ENCODE assay signal across 8 mouse cellular contexts in the genomic region with DNA sequence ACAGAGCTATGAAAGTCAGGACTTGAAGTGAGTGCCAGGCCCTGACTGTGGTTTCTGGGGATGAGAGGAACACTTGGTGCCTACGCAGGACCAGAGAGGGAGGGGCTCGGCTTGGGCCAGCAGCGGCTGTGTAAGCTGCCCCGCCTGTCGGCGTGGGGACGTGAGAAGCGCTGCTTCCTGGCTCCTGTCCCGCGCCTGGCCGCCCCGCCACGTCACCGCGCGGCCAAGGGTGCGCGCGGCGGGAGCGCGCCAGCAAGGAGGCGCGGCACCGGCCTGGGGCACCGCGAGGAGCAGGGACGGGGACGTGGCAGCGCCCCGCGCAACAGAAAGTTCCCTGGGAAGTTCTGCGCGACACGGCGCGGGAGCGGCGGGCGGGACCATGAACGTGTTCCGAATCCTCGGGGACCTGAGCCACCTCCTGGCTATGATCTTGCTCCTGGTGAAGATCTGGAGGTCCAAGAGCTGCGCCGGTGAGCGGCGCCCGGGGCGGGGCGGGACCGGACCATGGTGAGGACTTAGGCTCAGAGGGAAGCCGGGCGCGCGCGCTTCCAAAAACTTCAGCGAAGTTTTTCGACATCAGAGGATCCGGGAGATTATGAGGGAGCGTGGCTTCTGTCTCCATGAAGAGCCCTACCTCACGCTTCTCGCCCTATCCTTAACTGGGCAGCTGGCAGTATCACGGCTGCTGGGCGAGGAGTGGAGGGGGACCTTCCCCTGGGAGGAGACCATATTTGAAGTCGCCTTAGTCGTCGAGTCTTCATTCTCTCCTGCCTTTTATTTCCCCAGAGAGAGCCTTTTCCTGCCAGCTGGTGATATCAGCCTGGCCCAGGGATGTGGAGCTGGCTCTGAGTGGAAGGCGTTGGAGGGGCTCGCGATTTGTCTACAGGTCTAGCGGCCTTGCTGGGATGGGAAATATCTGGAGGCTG. TPM values are rescaled to one million over a fixed set of nuclear protein-coding genes. Genes with fewer than 3 reads are reported as not detected.
DNase-seq lines count a peak whose midpoint lies in the region; ATAC-seq and TF ChIP-seq lines count a peak whose summit lies in the region.

Gene Kdelr3, plus strand, starts transcription at position 241 of the 926 bp plus-strand sequence.

- H3K27me3 ChIP-seq in hindbrain, postnatal 0 days (ENCODE audit: insufficient read depth, low read length), result peaks cover 34% of the 10 kb centered on the region
- H3K27me3 ChIP-seq in liver, embryonic 11.5 days (replicated peaks; ENCODE audit: control insufficient read depth, insufficient read depth, low read length), result peaks cover 66% of the 10 kb centered on the region
- peaks cover 2% of the 10 kb centered on the region for H3K27me3 ChIP-seq in myocyte (ENCODE audit: control insufficient read depth, insufficient read depth, insufficient read length)

- peaks cover 29% of the 10 kb centered on the region for H3K79me2 ChIP-seq in myocyte (ENCODE audit: control insufficient read depth, insufficient read depth)

- H3K4me3 ChIP-seq in bone marrow macrophage, adult 2 months (ENCODE audit: insufficient read depth, low read length), result peak within 1 kb of the TSS; percentile 64
- H3K4me3 ChIP-seq in hindbrain, postnatal 0 days (ENCODE audit: low read length), result peak within 1 kb of the TSS; percentile 41
- peak within 1 kb of the TSS; percentile 54 for H3K4me3 ChIP-seq in liver, embryonic 11.5 days (ENCODE audit: low read depth, low read length)
- H3K4me3 ChIP-seq in myocyte, result peak within 1 kb of the TSS; percentile 63

- no peak within 1 kb of the TSS for H3K27ac ChIP-seq in bone marrow macrophage, adult 2 months (ENCODE audit: insufficient read depth, low read depth, low read length)
- H3K27ac ChIP-seq in hindbrain, postnatal 0 days, result no peak within 1 kb of the TSS
- H3K27ac ChIP-seq in liver, embryonic 11.5 days (ENCODE audit: low read depth, low read length), result no peak within 1 kb of the TSS

- no peaks in the 10 kb centered on the region for H3K36me3 ChIP-seq in hindbrain, postnatal 0 days (ENCODE audit: insufficient read depth, low read length)
- no peaks in the 10 kb centered on the region for H3K36me3 ChIP-seq in liver, embryonic 11.5 days (ENCODE audit: control insufficient read depth, insufficient read depth, low read length)
- H3K36me3 ChIP-seq in myocyte (ENCODE audit: control insufficient read depth, insufficient read depth), result no peaks in the 10 kb centered on the region

- WGBS in hindbrain, postnatal 0 days, result under 1% methylated on average over 69 of the region's 71 CpGs
- 1% methylated on average over 71 of the region's 71 CpGs for WGBS in liver, embryonic 11.5 days

- H3K4me2 ChIP-seq in hindbrain, postnatal 0 days (ENCODE audit: low read depth, low read length), result peak within 1 kb of the TSS; percentile 85
- H3K4me2 ChIP-seq in liver, embryonic 11.5 days, result peak within 1 kb of the TSS; percentile 88
- H3K4me2 ChIP-seq in myocyte (ENCODE audit: low read depth), result peak within 1 kb of the TSS; percentile 88

- peak; percentile 48 for DNase-seq in MEL-GATA-1-ER (ENCODE audit: extremely low read depth, low read depth)
- peak; percentile 86 for DNase-seq in gastrocnemius, postnatal 25 days
- DNase-seq in hindbrain, postnatal 0 days (ENCODE audit: low spot score), result peak; percentile 62
- no peak for DNase-seq in liver, embryonic 11.5 days (ENCODE audit: low spot score)
- peak; percentile 33 for DNase-seq in urinary bladder, postnatal 10 days (ENCODE audit: low spot score)
- no peak for DNase-seq in layer of hippocampus, adult 18-20 months (ENCODE audit: low spot score in 2 of 2)

- H3K9ac ChIP-seq in hindbrain, postnatal 0 days (replicated peaks; ENCODE audit: low read length), result peak within 1 kb of the TSS; percentile 21; the same call in 1 of the 2 replicates
- peak within 1 kb of the TSS; percentile 52 for H3K9ac ChIP-seq in liver, embryonic 11.5 days (ENCODE audit: low read depth, low read length)

- no peaks in the 10 kb centered on the region for H3K4me1 ChIP-seq in bone marrow macrophage, adult 2 months (ENCODE audit: control insufficient read depth, insufficient read depth, low read length)
- no peaks in the 10 kb centered on the region for H3K4me1 ChIP-seq in hindbrain, postnatal 0 days (ENCODE audit: insufficient read depth, low read length)
- H3K4me1 ChIP-seq in liver, embryonic 11.5 days (replicated peaks; ENCODE audit: control insufficient read depth, insufficient read depth, low read length), result peaks cover 7% of the 10 kb centered on the region

- peak; percentile 30 for ATAC-seq in hindbrain, postnatal 0 days
- ATAC-seq in liver, embryonic 11.5 days (replicated peaks; ENCODE audit: low FRiP score), result 0 out of 2 replicates have a peak, but pooled peaks have one; percentile 21

- no peaks in the 10 kb centered on the region for H3K9me3 ChIP-seq in hindbrain, postnatal 0 days (ENCODE audit: low read length)
- no peaks in the 10 kb centered on the region for H3K9me3 ChIP-seq in liver, embryonic 11.5 days (ENCODE audit: control insufficient read depth, low read length)

- TF ChIP-seq POLR2A in bone marrow macrophage, adult 2 months (IDR thresholded peaks at IDR 0.05; ENCODE audit: borderline replicate concordance, low read depth, low read length), result no peak
- peak; percentile 100 for TF ChIP-seq POLR2A in myocyte (IDR thresholded peaks at IDR 0.05; ENCODE audit: insufficient read length, low read depth)

- H3ac ChIP-seq in myocyte (ENCODE audit: control insufficient read depth, insufficient read length), result peak within 1 kb of the TSS; percentile 8

- TF ChIP-seq CTCF in bone marrow macrophage, adult 2 months (IDR thresholded peaks at IDR 0.05; ENCODE audit: low read depth, low read length), result no peak
- no peak for TF ChIP-seq CTCF in hindbrain, postnatal 0 days (IDR thresholded peaks at IDR 0.05; ENCODE audit: low read depth)

TF ChIP-seq in myocyte, 11 proteins besides CTCF, POLR2A, EP300 and RAD21:
- TF ChIP-seq REST (IDR thresholded peaks at IDR 0.05; ENCODE audit: insufficient read depth, insufficient read length) (no peak), MYOD1 (IDR thresholded peaks at IDR 0.05; ENCODE audit: control insufficient read depth in 1 of 3, insufficient read length in 2 of 3, low read depth in 2 of 3) (peak in 1 of 3 experiments; percentile 46), USF1 (IDR thresholded peaks at IDR 0.05; ENCODE audit: low read depth) (no peak), POLR2AphosphoS2 (IDR thresholded peaks at IDR 0.05; ENCODE audit: insufficient read length, low read depth) (peak; percentile 100), E2F4 (IDR thresholded peaks at IDR 0.05; ENCODE audit: insufficient read depth) (peak; percentile 19)

RNA-seq across cellular contexts. Expression of gene Kdelr3, which starts in this region (rescaled TPM):
- not detected in 2 replicates for polyA plus RNA-seq in bone marrow macrophage, adult 2 months (2012; ENCODE audit: insufficient read depth, insufficient read length, missing spikeins)
- total RNA-seq in gastrocnemius, postnatal 25 days (2021), result 1 to 10 TPM; 7.3 to 7.7 TPM
- total RNA-seq in hindbrain, postnatal 0 days (2014; rRNA removed), result 6.4 and 9.6 TPM in 2 replicates
- 8.1 and 9.5 TPM in 2 replicates for polyA plus RNA-seq in hindbrain, postnatal 0 days (2015; fragmentation: Nextera tagmentation; extraction: Ambion mirVana)
- 9.0 and 10.8 TPM in 2 replicates for polyA plus RNA-seq in liver, embryonic 11.5 days (2014; fragmentation: Nextera tagmentation; extraction: Ambion mirVana)
- 74.7 TPM for polyA plus RNA-seq in myocyte (2012; fragmentation: generic; extraction: Trizol)
- total RNA-seq in layer of hippocampus, adult 18-20 months (2021), result under 1 TPM; 0.45 to 0.53 TPM

Comparison
In these comparisons a context has a peak if more than half of its experiments do, and no peak if none do; other contexts are left out.
1. DNase-seq: peak in MEL-GATA-1-ER (single experiment), gastrocnemius, postnatal 25 days (single experiment), hindbrain, postnatal 0 days (single experiment) and urinary bladder, postnatal 10 days (single experiment); none in liver, embryonic 11.5 days (single experiment) and layer of hippocampus, adult 18-20 months (0 of 2).
2. Peak in every context shown above with its lines, with median percentiles within 50 percentile points of each other: H3K4me3 ChIP-seq and H3K4me2 ChIP-seq.